Mouse (Mus musculus): ENCODE results near the gene Ppt1.

DNA sequence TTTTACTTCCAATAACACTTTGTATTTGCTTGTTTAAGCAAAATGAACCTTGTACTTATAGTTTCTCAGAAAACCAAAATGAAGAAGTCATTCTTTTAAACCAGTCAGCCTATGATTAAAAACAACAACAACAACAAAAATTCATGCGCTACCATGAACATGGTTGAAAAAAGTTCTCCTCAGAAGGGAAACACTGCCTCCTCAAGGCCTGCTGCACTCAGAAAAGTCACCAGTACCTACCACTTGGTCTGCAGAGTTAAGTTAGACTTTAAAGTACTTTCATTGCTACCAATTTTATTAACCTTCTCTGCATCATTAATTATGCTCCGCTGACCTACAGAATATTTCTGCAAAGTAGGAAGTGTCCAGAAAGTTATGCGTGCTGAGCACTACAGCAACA is 47.3 kb downstream of the Ppt1 start:
- no peak for TF ChIP-seq EP300 (optimal IDR thresholded peaks at IDR 0.05)
- TF ChIP-seq CTCF (IDR thresholded peaks at IDR 0.05; ENCODE audit: low read depth) = peak; percentile 46
